Mouse (Mus musculus): ENCODE measurements around the gene Ganc. TPM values are rescaled to one million over a fixed set of nuclear protein-coding genes. Genes with fewer than 3 reads are reported as not detected.

The Ganc gene
- polyA plus RNA-seq, 1 experiment from 2014 or later, result 12.9 TPM

DNA sequence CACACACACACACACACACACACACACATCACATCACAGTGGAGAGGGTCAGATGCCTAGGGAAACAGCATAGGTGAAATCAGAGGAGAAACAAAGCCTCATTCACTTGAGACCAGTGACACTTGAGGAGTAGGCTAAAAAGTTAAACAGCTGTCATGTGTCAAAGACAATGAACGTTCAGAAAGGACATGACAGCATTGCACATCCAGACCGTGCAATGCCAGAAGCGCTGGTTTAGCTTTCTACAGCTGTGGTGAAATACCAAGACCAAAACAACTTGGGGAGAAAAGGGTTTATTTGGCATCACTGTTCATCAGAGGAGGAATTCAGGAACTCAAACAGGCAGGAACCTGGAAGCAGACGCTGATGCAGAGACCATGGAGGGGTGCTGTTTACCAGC, 89.6 kb downstream of the Ganc start:
- Histone ChIP-seq H3K27me3 (ENCODE audit: insufficient read depth, low read length) (no peaks in the 10 kb centered on the region), H3K9ac (replicated peaks; ENCODE audit: low read length) (no peak overlapping the region), H3K27ac (ENCODE audit: low read length) (no peak overlapping the region), H3K4me3 (ENCODE audit: low read length) (no peak overlapping the region), H3K9me3 (ENCODE audit: low read length) (no peaks in the 10 kb centered on the region), H3K4me1 (ENCODE audit: insufficient read depth, low read length) (no peaks in the 10 kb centered on the region), H3K36me3 (ENCODE audit: insufficient read depth, low read length) (no peaks in the 10 kb centered on the region), H3K4me2 (replicated peaks; ENCODE audit: low read depth, low read length) (no peak overlapping the region)
- ATAC-seq (ENCODE audit: low FRiP score, low TSS enrichment), result no peak
- WGBS, result 35% methylated on average over 4 of the region's 4 CpGs

DNA sequence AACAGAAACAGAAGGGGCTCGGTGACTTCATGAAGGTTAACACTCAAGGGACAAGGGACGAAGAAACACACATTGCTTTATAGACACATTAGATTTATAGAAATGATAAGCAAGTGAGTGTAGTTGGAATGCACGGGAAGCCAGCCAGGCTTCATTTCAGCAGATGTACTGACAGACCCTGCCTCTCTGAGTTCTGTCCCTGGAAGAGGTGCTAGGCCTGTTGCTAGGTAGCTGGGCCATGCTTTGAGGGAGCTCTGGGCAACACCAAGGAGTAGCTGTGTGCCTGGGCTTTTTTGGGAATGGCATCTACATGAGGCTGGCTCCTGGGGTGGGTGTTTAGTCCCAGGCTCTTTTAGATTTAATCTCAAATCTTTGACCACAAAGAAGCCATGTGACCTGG, 92.8 kb downstream of the Ganc start:
- Histone ChIP-seq H3K9me3 (ENCODE audit: low read length) (no peaks in the 10 kb centered on the region), H3K4me3 (ENCODE audit: low read length) (no peak overlapping the region), H3K27me3 (ENCODE audit: insufficient read depth, low read length) (no peaks in the 10 kb centered on the region), H3K4me1 (ENCODE audit: insufficient read depth, low read length) (peaks cover 10% of the 10 kb centered on the region; the same call in 1 of the 2 replicates), H3K36me3 (ENCODE audit: insufficient read depth, low read length) (no peaks in the 10 kb centered on the region), H3K9ac (replicated peaks; ENCODE audit: low read length) (no peak overlapping the region), H3K4me2 (replicated peaks; ENCODE audit: low read depth, low read length) (no peak overlapping the region), H3K27ac (ENCODE audit: low read length) (no peak overlapping the region)
- no peak for ATAC-seq (ENCODE audit: low FRiP score, low TSS enrichment)
- WGBS, result 42% methylated on average over 3 of the region's 3 CpGs

DNA sequence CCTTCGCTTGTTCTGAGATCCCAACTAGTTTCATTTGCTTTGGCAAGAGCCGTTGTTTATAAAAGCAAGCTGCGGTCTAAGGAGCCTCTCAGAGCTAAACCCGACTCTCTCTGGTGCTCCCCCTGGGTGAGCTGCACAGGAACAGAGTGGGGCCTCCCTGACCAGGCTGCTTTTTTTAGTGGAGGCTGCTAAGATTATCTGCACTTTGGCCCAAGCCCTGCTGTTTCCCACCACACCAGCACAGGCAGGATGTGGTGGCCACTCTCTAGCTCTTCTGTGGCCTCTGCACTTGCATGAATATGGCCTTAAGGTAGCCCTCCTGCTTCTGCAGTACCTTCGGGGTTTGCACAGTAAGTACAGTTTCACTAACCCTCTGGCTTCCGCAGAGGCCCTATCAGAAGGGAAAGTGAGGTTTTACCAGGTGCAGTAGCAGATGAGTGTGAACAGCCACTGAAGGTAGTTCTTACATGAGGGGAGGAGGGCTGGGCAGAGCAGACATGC, 96.3 kb downstream of the Ganc start:
- Histone ChIP-seq H3K4me1 (ENCODE audit: insufficient read depth, low read length) (peaks cover 11% of the 10 kb centered on the region; the same call in 1 of the 2 replicates), H3K36me3 (ENCODE audit: insufficient read depth, low read length) (0 out of 2 replicates have a peak, but pooled peaks cover 2% of the 10 kb centered on the region), H3K9me3 (ENCODE audit: low read length) (no peaks in the 10 kb centered on the region), H3K4me2 (replicated peaks; ENCODE audit: low read depth, low read length) (no peak overlapping the region), H3K27me3 (ENCODE audit: insufficient read depth, low read length) (no peaks in the 10 kb centered on the region), H3K9ac (replicated peaks; ENCODE audit: low read length) (no peak overlapping the region; the same call in 1 of the 2 replicates), H3K27ac (ENCODE audit: low read length) (no peak overlapping the region), H3K4me3 (ENCODE audit: low read length) (no peak overlapping the region)
- 49% methylated on average over 6 of the region's 6 CpGs for WGBS
- no peak for ATAC-seq (ENCODE audit: low FRiP score, low TSS enrichment)

DNA sequence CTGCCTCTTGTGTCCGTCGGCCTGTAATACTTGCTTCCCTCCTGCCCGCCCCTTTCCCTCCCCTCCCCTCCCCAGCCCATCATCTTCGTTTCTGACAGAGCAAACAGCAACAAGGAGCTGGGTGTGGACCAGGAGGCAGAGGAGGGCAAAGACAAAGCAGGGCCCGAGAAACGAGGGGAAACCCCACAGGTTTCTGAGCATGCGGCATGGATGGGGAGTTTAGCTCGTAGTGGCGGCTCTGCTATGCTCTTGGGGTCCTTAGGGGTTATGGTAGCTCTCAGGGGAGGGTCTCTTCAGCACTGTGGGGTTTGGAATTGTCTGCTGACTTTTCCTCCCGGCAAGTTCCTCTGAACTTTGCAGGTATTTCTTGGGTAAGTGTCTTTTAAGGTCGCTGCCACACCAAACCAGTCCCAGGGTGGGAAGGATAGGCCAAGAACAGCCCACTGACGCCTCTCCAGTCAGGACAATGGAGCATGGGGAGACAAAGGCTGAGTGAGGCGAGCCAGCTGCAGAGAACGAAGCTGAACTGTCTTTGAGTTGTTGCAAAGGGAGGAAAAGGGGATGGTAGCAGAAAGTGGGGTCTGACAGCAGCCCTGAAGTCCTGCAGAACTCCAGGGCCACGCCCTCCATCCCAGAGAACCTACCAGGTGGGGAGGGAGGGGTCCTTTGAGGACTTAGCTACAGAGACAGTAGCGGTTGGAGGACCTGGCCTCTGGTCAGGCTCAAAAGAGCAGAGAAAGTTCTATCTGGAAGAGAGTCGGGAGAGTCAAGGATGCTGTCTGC, 97.6 kb downstream of the Ganc start:
- WGBS, result 42% methylated on average over 17 of the region's 17 CpGs
- H3K36me3 ChIP-seq (ENCODE audit: insufficient read depth, low read length), result peaks cover 15% of the 10 kb centered on the region
- 0 out of 2 replicates have a peak overlapping the region, but pooled peaks have one; percentile 9 for H3K4me2 ChIP-seq (replicated peaks; ENCODE audit: low read depth, low read length)
- no peak for ATAC-seq (ENCODE audit: low FRiP score, low TSS enrichment)
- H3K9ac ChIP-seq (replicated peaks; ENCODE audit: low read length), result 0 out of 2 replicates have a peak overlapping the region, but pooled peaks have one; percentile 11
- no peak overlapping the region for H3K27ac ChIP-seq (ENCODE audit: low read length)
- no peaks in the 10 kb centered on the region for H3K27me3 ChIP-seq (ENCODE audit: insufficient read depth, low read length)
- H3K4me1 ChIP-seq (ENCODE audit: insufficient read depth, low read length), result peaks cover 11% of the 10 kb centered on the region; the same call in 1 of the 2 replicates
- no peaks in the 10 kb centered on the region for H3K9me3 ChIP-seq (ENCODE audit: low read length)
- no peak overlapping the region for H3K4me3 ChIP-seq (ENCODE audit: low read length)

DNA sequence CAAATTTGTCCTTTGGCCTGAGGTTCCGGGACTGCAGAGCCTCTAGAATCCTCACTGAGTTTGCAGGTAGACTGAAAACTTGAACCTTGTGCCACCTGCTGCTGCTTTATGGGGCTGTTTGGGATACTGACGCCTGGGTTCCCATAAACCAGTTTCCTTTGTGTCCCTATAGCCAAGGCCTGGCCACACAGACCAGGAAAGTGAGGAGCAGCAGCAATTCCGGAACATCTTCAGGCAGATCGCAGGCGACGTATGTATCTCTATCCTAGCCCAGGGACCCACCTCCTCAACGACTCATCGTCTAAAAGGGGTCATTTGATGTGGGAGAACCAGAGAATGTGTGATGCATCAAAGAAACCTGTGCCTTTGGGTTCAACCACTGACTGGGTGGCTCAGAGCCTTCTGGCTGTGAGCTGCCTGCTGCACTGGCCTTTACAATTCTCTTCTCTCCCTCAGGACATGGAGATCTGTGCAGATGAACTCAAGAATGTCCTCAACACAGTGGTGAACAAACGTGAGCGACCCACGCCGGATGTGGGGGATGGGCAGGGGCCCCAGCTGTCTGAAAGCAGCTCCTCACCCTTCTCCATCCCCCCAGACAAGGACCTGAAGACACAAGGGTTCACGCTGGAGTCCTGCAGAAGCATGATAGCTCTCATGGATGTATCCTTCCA, 98.4 kb downstream of the Ganc start:
- Histone ChIP-seq H3K9me3 (ENCODE audit: low read length) (no peaks in the 10 kb centered on the region), H3K9ac (replicated peaks; ENCODE audit: low read length) (no peak overlapping the region), H3K27ac (ENCODE audit: low read length) (no peak overlapping the region), H3K4me2 (replicated peaks; ENCODE audit: low read depth, low read length) (no peak overlapping the region), H3K4me1 (ENCODE audit: insufficient read depth, low read length) (peaks cover 11% of the 10 kb centered on the region; the same call in 1 of the 2 replicates), H3K4me3 (ENCODE audit: low read length) (no peak overlapping the region), H3K27me3 (ENCODE audit: insufficient read depth, low read length) (no peaks in the 10 kb centered on the region), H3K36me3 (ENCODE audit: insufficient read depth, low read length) (peaks cover 18% of the 10 kb centered on the region)
- no peak for ATAC-seq (ENCODE audit: low FRiP score, low TSS enrichment)
- 59% methylated on average over 13 of the region's 13 CpGs for WGBS

DNA sequence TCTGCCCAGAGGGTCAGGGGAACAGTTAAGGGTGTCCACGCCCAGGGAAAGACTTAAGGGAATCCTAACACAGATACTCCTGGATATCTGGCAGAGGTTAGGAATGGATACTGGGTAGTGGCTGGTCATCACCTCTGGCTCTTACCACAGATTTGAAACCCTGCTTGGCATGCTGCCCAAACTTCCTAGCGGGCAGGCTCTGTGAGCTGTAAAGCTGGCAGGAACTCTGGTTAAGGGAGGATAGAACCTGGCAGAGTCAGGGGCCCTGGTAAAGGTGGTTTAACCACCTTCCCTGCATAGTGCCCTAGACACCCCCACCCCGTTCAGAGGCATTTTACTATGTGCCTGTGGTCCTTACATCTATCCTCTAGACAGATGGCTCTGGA, 98.9 kb downstream of the Ganc start:
- no peak overlapping the region for H3K4me3 ChIP-seq (ENCODE audit: low read length)
- no peaks in the 10 kb centered on the region for H3K9me3 ChIP-seq (ENCODE audit: low read length)
- no peak for ATAC-seq (ENCODE audit: low FRiP score, low TSS enrichment)
- no peaks in the 10 kb centered on the region for H3K27me3 ChIP-seq (ENCODE audit: insufficient read depth, low read length)
- WGBS, result 61% methylated on average over 3 of the region's 3 CpGs
- no peak overlapping the region for H3K4me2 ChIP-seq (replicated peaks; ENCODE audit: low read depth, low read length)
- peaks cover 11% of the 10 kb centered on the region; the same call in 1 of the 2 replicates for H3K4me1 ChIP-seq (ENCODE audit: insufficient read depth, low read length)
- peaks cover 18% of the 10 kb centered on the region for H3K36me3 ChIP-seq (ENCODE audit: insufficient read depth, low read length)
- no peak overlapping the region for H3K9ac ChIP-seq (replicated peaks; ENCODE audit: low read length)
- no peak overlapping the region for H3K27ac ChIP-seq (ENCODE audit: low read length)

DNA sequence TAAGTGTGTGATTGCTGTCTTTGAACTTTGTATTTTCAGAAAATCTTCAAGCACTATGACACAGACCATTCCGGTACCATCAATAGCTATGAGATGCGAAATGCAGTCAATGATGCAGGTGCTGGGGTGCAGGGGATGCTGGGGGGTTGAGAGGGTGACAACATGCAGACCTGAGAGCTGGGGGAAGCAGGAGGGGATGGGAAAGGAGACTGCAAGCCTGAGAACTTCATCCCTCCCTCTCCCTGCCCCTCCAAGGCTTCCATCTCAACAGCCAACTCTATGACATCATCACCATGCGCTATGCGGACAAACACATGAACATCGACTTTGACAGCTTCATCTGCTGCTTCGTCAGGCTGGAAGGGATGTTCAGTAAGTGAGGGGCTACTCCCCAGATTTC, 99.4 kb downstream of the Ganc start:
- H3K9me3 ChIP-seq (ENCODE audit: low read length), result no peaks in the 10 kb centered on the region
- H3K4me2 ChIP-seq (replicated peaks; ENCODE audit: low read depth, low read length), result no peak overlapping the region
- no peak overlapping the region for H3K9ac ChIP-seq (replicated peaks; ENCODE audit: low read length)
- peaks cover 11% of the 10 kb centered on the region; the same call in 1 of the 2 replicates for H3K4me1 ChIP-seq (ENCODE audit: insufficient read depth, low read length)
- peaks cover 21% of the 10 kb centered on the region for H3K36me3 ChIP-seq (ENCODE audit: insufficient read depth, low read length)
- no peak overlapping the region for H3K27ac ChIP-seq (ENCODE audit: low read length)
- no peaks in the 10 kb centered on the region for H3K27me3 ChIP-seq (ENCODE audit: insufficient read depth, low read length)
- H3K4me3 ChIP-seq (ENCODE audit: low read length), result no peak overlapping the region
- ATAC-seq (ENCODE audit: low FRiP score, low TSS enrichment), result no peak
- WGBS, result 90% methylated on average over 6 of the region's 6 CpGs

DNA sequence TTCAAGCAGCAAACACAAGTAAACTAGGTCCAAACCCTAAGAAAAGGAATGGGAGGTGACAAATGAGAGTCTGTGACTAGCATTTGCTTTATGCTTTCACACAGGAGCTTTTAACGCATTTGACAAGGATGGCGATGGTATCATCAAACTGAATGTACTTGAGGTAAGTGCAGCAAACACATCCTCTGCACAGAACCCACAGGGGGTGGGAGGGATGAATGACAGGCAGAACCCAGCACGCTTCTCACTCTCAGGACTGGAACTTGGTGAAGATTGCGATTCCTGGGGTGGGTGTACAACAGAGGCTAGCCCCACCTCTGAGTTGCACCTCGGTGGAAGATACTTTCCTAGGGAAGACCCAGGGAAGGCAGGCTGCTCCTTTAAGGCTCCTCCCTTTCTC, 100.3 kb downstream of the Ganc start:
- WGBS, result 87% methylated on average over 5 of the region's 5 CpGs
- no peak for ATAC-seq (ENCODE audit: low FRiP score, low TSS enrichment)
- H3K9ac ChIP-seq (replicated peaks; ENCODE audit: low read length), result no peak overlapping the region

More for the DNA sequence above, 100.3 kb downstream of the Ganc start:
- Histone ChIP-seq H3K4me1 (ENCODE audit: insufficient read depth, low read length) (peaks cover 11% of the 10 kb centered on the region; the same call in 1 of the 2 replicates), H3K27me3 (ENCODE audit: insufficient read depth, low read length) (no peaks in the 10 kb centered on the region), H3K4me3 (ENCODE audit: low read length) (no peak overlapping the region), H3K27ac (ENCODE audit: low read length) (no peak overlapping the region), H3K36me3 (ENCODE audit: insufficient read depth, low read length) (peaks cover 27% of the 10 kb centered on the region), H3K4me2 (replicated peaks; ENCODE audit: low read depth, low read length) (no peak overlapping the region), H3K9me3 (ENCODE audit: low read length) (no peaks in the 10 kb centered on the region)
